Mouse (Mus musculus) forebrain, postnatal 0 days (tissue): Measurements from ENCODE around the gene Zfp113. TPM values are rescaled to one million over a fixed set of nuclear protein-coding genes. Genes with fewer than 3 reads are reported as not detected.

Experiments
- ATAC-seq: fragments of 200-750 bp; cut with Nextera tagmentation; 2 replicates; pipeline ENCODE4 v1.8.0; 2017; ENCODE audit warnings: mild to moderate bottlenecking, moderate library complexity
- DNase-seq: peaks from one replicate; pipeline ENCODE4 v3.0.0-alpha.2; 2015
- H3K27ac ChIP-seq: fragments of 300-500 bp; sonication (generic); 2 replicates; pipeline ENCODE4 v1.5.1; 2014; ENCODE audit warnings: low read depth, mild to moderate bottlenecking, antibody characterized with exemption, low read length, moderate library complexity, mixed read lengths
- H3K27me3 ChIP-seq: fragments of 300-500 bp; sonication (generic); 2 replicates; pipeline ENCODE4 v1.6.1; 2014; ENCODE audit warnings: mild to moderate bottlenecking, low read length, mixed read lengths; ENCODE audit not compliant: insufficient read depth
- H3K36me3 ChIP-seq: fragments of 300-500 bp; sonication (generic); 2 replicates; pipeline ENCODE4 v1.6.1; 2014; ENCODE audit warnings: mild to moderate bottlenecking, moderate library complexity; ENCODE audit not compliant: insufficient read depth
- H3K4me1 ChIP-seq: fragments of 300-500 bp; sonication (generic); 2 replicates; pipeline ENCODE4 v1.6.1; 2014; ENCODE audit warnings: antibody characterized with exemption; ENCODE audit not compliant: insufficient read depth
- H3K4me2 ChIP-seq: fragments of 300-500 bp; sonication (generic); 2 replicates; pipeline ENCODE4 v1.6.1; 2014; ENCODE audit warnings: low read depth, mild to moderate bottlenecking, moderate library complexity
- H3K4me3 ChIP-seq: fragments of 300-500 bp; sonication (generic); 2 replicates; pipeline ENCODE4 v1.5.1; 2014; ENCODE audit warnings: low read depth, low read length, mixed read lengths
- H3K9ac ChIP-seq: fragments of 300-500 bp; sonication (generic); 2 replicates; pipeline ENCODE4 v1.6.1; 2014; ENCODE audit warnings: mild to moderate bottlenecking
- H3K9me3 ChIP-seq: fragments of 300-500 bp; sonication (generic); 2 replicates; pipeline ENCODE4 v1.6.1; 2016; ENCODE audit warnings: low read length
- CTCF ChIP-seq: sonication (generic); IDR thresholded peaks from 2 replicates; pipeline ENCODE4 v1.5.1; 2016; ENCODE audit warnings: antibody characterized with exemption, control low read depth, low read depth
- WGBS: fragments of 180-500 bp; shearing (Covaris S2); extraction: QIAGEN DNeasy Blood & Tissue Kit; methylation state at CpG from one replicate; pipeline ENCODE4 v1.1.7; 2014; 5-methylcytosine and 5-hydroxymethylcytosine counted together
- microRNA counts: library from miRNA; unstranded; fragments of <30 nt; microRNA quantifications from one replicate; lab custom pipeline; 2015
- microRNA-seq, 2 experiments: library from miRNA; unstranded; fragments of <30 nt; microRNA quantifications; one replicate each; pipeline ENCODE4; 2016
- polyA plus RNA-seq: library from polyadenylated mRNA; unstranded; fragments of >200 nt; fragmentation: Nextera tagmentation; extraction: Ambion mirVana; gene quantifications from 2 replicates; pipeline ENCODE4 v1.2.1, GENCODE M21; 2015
- total RNA-seq: library from RNA; depleted of rRNA; stranded (reverse); fragments of >200 nt; gene quantifications from 2 replicates; pipeline ENCODE4 v1.2.3, GENCODE M21; 2014; rRNA removed

Gene Zfp113
- total and polyA plus RNA-seq, 2 experiments from 2014 or later: 10.7 to 13.6 TPM

DNA sequence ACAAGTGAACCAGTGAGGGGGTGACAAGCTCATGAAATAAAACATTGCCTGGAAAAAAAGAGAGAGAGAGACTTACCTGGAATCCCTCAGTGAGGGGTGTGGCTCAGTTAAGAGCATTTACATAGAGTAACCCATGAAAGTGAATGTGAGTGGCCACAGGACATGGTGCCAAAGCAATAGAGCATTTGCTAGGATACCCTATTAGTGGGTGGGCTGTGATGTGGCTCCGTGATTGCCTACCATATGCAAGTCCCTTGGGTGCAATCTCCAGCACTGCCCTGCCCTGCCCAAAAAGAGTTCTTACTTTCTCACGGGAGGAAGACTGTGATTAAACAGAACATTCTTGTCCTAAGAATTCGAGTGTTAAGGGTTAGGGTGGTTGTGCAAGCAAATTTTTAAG, 48.4 kb downstream of the Zfp113 start:
- H3K27ac ChIP-seq: no peak overlapping the region
- no peaks in the 10 kb centered on the region for H3K4me1 ChIP-seq
- ATAC-seq (no peak), DNase-seq (no peak)
- WGBS: 71% methylated on average over 3 of the region's 3 CpGs
- TF ChIP-seq CTCF: no peak
- H3K4me3 ChIP-seq: no peak overlapping the region
- H3K9ac ChIP-seq: no peak overlapping the region
- no peaks in the 10 kb centered on the region for H3K27me3 ChIP-seq
- no peak overlapping the region for H3K4me2 ChIP-seq
- H3K9me3 ChIP-seq: no peaks in the 10 kb centered on the region
- H3K36me3 ChIP-seq: peaks cover 34% of the 10 kb centered on the region

DNA sequence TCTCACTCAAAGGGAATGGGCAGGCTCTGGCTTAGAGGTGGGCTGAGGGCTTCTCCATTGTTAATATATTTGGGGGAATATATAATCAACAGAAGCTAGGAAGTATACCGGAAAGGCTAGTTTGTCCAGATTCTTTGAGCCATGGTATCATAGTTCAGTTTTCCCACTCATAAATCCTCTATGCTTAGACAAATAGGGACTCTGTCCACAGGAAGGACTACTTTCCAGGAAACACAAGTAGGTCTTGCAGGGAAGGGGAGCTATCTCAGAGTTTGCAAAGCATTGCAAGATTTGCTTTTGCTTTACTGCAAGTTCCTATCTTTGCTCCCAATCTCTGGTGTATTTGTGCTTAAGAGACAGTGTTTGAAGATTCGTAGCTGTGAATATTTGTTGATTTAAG, 50.6 kb downstream of the Zfp113 start:
- Histone ChIP-seq H3K9me3 (no peaks in the 10 kb centered on the region), H3K27me3 (no peaks in the 10 kb centered on the region), H3K36me3 (peaks cover 55% of the 10 kb centered on the region), H3K4me3 (no peak overlapping the region), H3K4me2 (no peak overlapping the region), H3K9ac (no peak overlapping the region), H3K4me1 (no peaks in the 10 kb centered on the region), H3K27ac (no peak overlapping the region)
- TF ChIP-seq CTCF: no peak
- DNase-seq (no peak), ATAC-seq (no peak)
- WGBS: 89% methylated on average over 2 of the region's 2 CpGs

- H3K36me3 ChIP-seq: peaks cover 50% of the 10 kb centered on the region
- DNase-seq: no peak
- H3K9me3 ChIP-seq: no peaks in the 10 kb centered on the region
- no peak overlapping the region for H3K4me2 ChIP-seq
- no peak overlapping the region for H3K4me3 ChIP-seq
- no peaks in the 10 kb centered on the region for H3K4me1 ChIP-seq
- no peak for TF ChIP-seq CTCF
- no peak overlapping the region for H3K27ac ChIP-seq
- ATAC-seq: no peak
- WGBS: 94% methylated on average over 6 of the region's 6 CpGs
- H3K9ac ChIP-seq: no peak overlapping the region
- no peaks in the 10 kb centered on the region for H3K27me3 ChIP-seq
These were observed 61.1 kb downstream of the Zfp113 start for GRCm38 (mm10) chr5:138094474-138094873.

DNA sequence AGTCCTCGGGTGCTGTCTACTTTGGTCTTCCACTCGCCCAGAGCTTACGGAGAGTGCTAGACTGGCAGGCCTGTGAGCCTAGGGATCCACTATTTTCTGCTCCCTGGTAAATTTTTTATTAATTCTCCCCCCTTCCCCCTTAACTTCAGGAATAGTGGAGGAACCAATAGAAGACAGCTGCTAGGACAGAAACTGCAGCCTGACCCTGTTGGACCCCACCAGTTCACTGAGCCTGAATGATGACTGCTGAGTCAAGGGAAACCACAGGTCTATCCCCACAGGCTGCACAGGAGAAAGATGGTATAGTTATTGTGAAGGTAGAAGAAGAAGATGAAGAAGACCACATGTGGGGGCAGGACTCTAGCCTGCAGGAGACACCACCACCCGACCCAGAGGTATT, 62.8 kb downstream of the Zfp113 start:
- TF ChIP-seq CTCF: no peak
- Histone ChIP-seq H3K4me3 (no peak overlapping the region), H3K36me3 (peaks cover 33% of the 10 kb centered on the region), H3K4me1 (0 out of 2 replicates have a peak, but pooled peaks cover 3% of the 10 kb centered on the region), H3K9ac (no peak overlapping the region), H3K27ac (no peak overlapping the region), H3K27me3 (no peaks in the 10 kb centered on the region), H3K9me3 (no peaks in the 10 kb centered on the region), H3K4me2 (no peak overlapping the region)
- DNase-seq (no peak), ATAC-seq (no peak)
- WGBS: 97% methylated on average over 4 of the region's 4 CpGs

- Histone ChIP-seq H3K9ac (no peak overlapping the region), H3K27ac (no peak overlapping the region), H3K4me2 (no peak overlapping the region), H3K9me3 (no peaks in the 10 kb centered on the region), H3K4me1 (peaks cover 20% of the 10 kb centered on the region), H3K4me3 (no peak overlapping the region), H3K27me3 (no peaks in the 10 kb centered on the region), H3K36me3 (peaks cover 23% of the 10 kb centered on the region)
- ATAC-seq (no peak), DNase-seq (no peak)
- TF ChIP-seq CTCF: no peak
- 92% methylated on average over 5 of the region's 5 CpGs for WGBS
These were observed 64.8 kb downstream of the Zfp113 start for GRCm38 (mm10) chr5:138090737-138091136.

DNA sequence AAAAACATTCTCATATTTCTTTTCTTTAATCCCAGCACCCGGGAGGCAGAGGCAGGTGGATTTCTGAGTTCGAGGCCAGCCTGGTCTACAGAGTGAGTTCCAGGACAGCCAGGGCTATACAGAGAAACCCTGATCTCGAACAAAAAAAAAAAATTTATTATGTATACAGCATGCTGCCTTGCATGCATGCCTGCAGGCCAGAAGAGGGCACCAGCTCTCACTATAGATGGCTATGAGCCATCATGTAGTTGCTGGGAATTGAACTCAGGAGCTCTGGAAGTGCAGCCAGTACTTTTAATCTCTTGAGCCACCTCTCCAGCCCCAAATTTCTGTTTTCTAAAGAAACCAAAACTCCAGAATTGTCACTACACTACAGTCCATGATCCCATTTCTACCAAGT, 65.3 kb downstream of the Zfp113 start:
- no peak overlapping the region for H3K9ac ChIP-seq
- H3K4me2 ChIP-seq: no peak overlapping the region
- ATAC-seq (no peak), DNase-seq (peak; percentile 30)
- no peaks in the 10 kb centered on the region for H3K27me3 ChIP-seq
- peaks cover 20% of the 10 kb centered on the region for H3K4me1 ChIP-seq
- H3K36me3 ChIP-seq: peaks cover 23% of the 10 kb centered on the region
- WGBS: 84% methylated on average over 3 of the region's 3 CpGs
- H3K4me3 ChIP-seq: no peak overlapping the region
- no peaks in the 10 kb centered on the region for H3K9me3 ChIP-seq
- TF ChIP-seq CTCF: peak; percentile 46; the same call in 1 of the 2 replicates
- no peak overlapping the region for H3K27ac ChIP-seq

MicroRNAs within 50 kb of the gene (microRNA counts, 519-probe panel; counts per million panel counts)
- microRNA mmu-miR-106b (lab: Ali Mortazavi, UCI): 5,308 counts per million, percentile 71 among the panel's probes with 10 or more counts
- microRNA mmu-miR-25 (lab: Ali Mortazavi, UCI): 6,718 counts per million, percentile 88 among the panel's probes with 10 or more counts
- 5,388 counts per million, percentile 72 among the panel's probes with 10 or more counts for microRNA mmu-miR-93 (lab: Ali Mortazavi, UCI)

Small RNA genes within 50 kb of the gene (microRNA-seq; reads per million reads assigned to microRNA genes)
- 5,311 to 7,704 reads per million in 2 experiments for gene Mir106b
- gene Mir25: 427 to 463 reads per million in 2 experiments
- 4,842 to 5,419 reads per million in 2 experiments for gene Mir93

Other genes with a start within 250 kb of the Zfp113 start
- gene Cyp3a13, start 234.1 kb downstream of the Zfp113 start, total RNA-seq: 0.08 TPM in 1 of 2 replicates, not detected in the other
- not detected in 2 replicates for gene Cyp3a13, start 234.1 kb downstream of the Zfp113 start, polyA plus RNA-seq
- 0.77 and 0.95 TPM in 2 replicates for gene Gjc3, start 192.6 kb downstream of the Zfp113 start, total RNA-seq
- gene Gjc3, start 192.6 kb downstream of the Zfp113 start, polyA plus RNA-seq: 0.26 and 0.64 TPM in 2 replicates
- gene Azgp1, start 174.2 kb downstream of the Zfp113 start, total RNA-seq: 0.62 TPM in 1 of 2 replicates, not detected in the other
- gene Azgp1, start 174.2 kb downstream of the Zfp113 start, polyA plus RNA-seq: not detected in 2 replicates
- gene Smok3a, start 134.5 kb downstream of the Zfp113 start, total RNA-seq: not detected in 2 replicates
- not detected in 2 replicates for gene Smok3a, start 134.5 kb downstream of the Zfp113 start, polyA plus RNA-seq
- not detected in 2 replicates for gene Smok3b, start 134.3 kb downstream of the Zfp113 start, total RNA-seq
- not detected in 2 replicates for gene Smok3b, start 134.3 kb downstream of the Zfp113 start, polyA plus RNA-seq
- gene Smok3c, start 102.5 kb downstream of the Zfp113 start, total RNA-seq: not detected in 2 replicates
- gene Smok3c, start 102.5 kb downstream of the Zfp113 start, polyA plus RNA-seq: not detected in 2 replicates
- 45.3 and 59.6 TPM in 2 replicates for gene Zkscan1, start 70.7 kb downstream of the Zfp113 start, total RNA-seq
- 8.4 and 11.2 TPM in 2 replicates for gene Zkscan1, start 70.7 kb downstream of the Zfp113 start, polyA plus RNA-seq
- 27.9 and 32.9 TPM in 2 replicates for gene Zscan21, start 38.8 kb downstream of the Zfp113 start, total RNA-seq
- gene Zscan21, start 38.8 kb downstream of the Zfp113 start, polyA plus RNA-seq: 60.4 TPM in 2 replicates
- 47.0 and 51.7 TPM in 2 replicates for gene Cops6, start 5.3 kb upstream of the Zfp113 start, total RNA-seq
- gene Cops6, start 5.3 kb upstream of the Zfp113 start, polyA plus RNA-seq: 255 and 265 TPM in 2 replicates
- 56.8 and 57.0 TPM in 2 replicates for gene Ap4m1, start 16.3 kb upstream of the Zfp113 start, total RNA-seq
- 11.1 and 16.4 TPM in 2 replicates for gene Ap4m1, start 16.3 kb upstream of the Zfp113 start, polyA plus RNA-seq
- gene Mcm7, start 16.7 kb upstream of the Zfp113 start, total RNA-seq: 57.9 and 62.4 TPM in 2 replicates
- gene Mcm7, start 16.7 kb upstream of the Zfp113 start, polyA plus RNA-seq: 64.9 and 69.9 TPM in 2 replicates
- 47.6 and 55.9 TPM in 2 replicates for gene Taf6, start 31.7 kb upstream of the Zfp113 start, total RNA-seq
- gene Taf6, start 31.7 kb upstream of the Zfp113 start, polyA plus RNA-seq: 44.2 and 49.8 TPM in 2 replicates
- gene Cnpy4, start 31.7 kb upstream of the Zfp113 start, total RNA-seq: 14.2 and 18.0 TPM in 2 replicates
- gene Cnpy4, start 31.7 kb upstream of the Zfp113 start, polyA plus RNA-seq: 18.8 and 18.9 TPM in 2 replicates
- 9.7 and 9.9 TPM in 2 replicates for gene Mblac1, start 38.6 kb upstream of the Zfp113 start, total RNA-seq
- gene Mblac1, start 38.6 kb upstream of the Zfp113 start, polyA plus RNA-seq: 10.1 and 11.0 TPM in 2 replicates
- gene Nxpe5, start 70.2 kb upstream of the Zfp113 start, total RNA-seq: not detected in 2 replicates
- not detected in 2 replicates for gene Nxpe5, start 70.2 kb upstream of the Zfp113 start, polyA plus RNA-seq
- 57.2 and 91.8 TPM in 2 replicates for gene Lamtor4, start 99.7 kb upstream of the Zfp113 start, total RNA-seq
- 90.9 and 112 TPM in 2 replicates for gene Lamtor4, start 99.7 kb upstream of the Zfp113 start, polyA plus RNA-seq
- 59.6 and 61.3 TPM in 2 replicates for gene BC037034, start 108.3 kb upstream of the Zfp113 start, total RNA-seq
- gene BC037034, start 108.3 kb upstream of the Zfp113 start, polyA plus RNA-seq: 14.2 and 16.1 TPM in 2 replicates
- 0.23 and 0.57 TPM in 2 replicates for gene Gal3st4, start 117.1 kb upstream of the Zfp113 start, total RNA-seq
- 1.1 and 1.5 TPM in 2 replicates for gene Gal3st4, start 117.1 kb upstream of the Zfp113 start, polyA plus RNA-seq
- gene Gm43720, start 124.2 kb upstream of the Zfp113 start, total RNA-seq: 0.31 and 0.33 TPM in 2 replicates
- gene Gm43720, start 124.2 kb upstream of the Zfp113 start, polyA plus RNA-seq: 0.04 TPM in 1 of 2 replicates, not detected in the other
- 145 and 170 TPM in 2 replicates for gene Gpc2, start 124.3 kb upstream of the Zfp113 start, total RNA-seq
- 54.2 and 62.0 TPM in 2 replicates for gene Gpc2, start 124.3 kb upstream of the Zfp113 start, polyA plus RNA-seq
- gene Stag3, start 124.5 kb upstream of the Zfp113 start, total RNA-seq: 12.0 and 16.9 TPM in 2 replicates
- 4.1 and 5.5 TPM in 2 replicates for gene Stag3, start 124.5 kb upstream of the Zfp113 start, polyA plus RNA-seq
- gene Pvrig, start 186.2 kb upstream of the Zfp113 start, total RNA-seq: not detected in 2 replicates
- gene Pvrig, start 186.2 kb upstream of the Zfp113 start, polyA plus RNA-seq: not detected in 2 replicates